In the genomic region with DNA sequence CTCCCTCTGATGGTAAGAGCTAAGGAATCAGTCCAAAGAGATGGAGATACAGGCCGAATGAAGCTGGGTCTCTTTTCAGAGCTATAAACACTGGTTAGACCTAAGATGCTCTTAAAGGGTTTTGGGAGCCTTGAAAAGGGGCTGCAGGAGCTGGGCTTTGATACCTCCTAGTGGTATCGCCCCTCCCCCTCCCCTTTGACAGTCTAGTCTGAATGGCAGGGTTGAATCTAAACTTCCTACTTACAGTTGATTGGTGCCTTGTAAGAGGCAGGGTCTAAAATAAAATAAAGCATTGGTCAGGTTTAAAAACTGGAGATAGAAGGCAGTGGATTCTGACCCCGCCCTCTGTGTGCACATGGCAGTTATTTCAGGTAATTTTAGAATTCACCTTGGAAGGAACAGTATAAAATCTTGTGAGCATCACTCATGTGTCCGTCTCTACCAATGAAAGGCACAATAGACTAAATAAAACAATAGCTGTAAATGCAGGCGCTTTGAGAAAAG, we compare ENCODE assay signal across 8 mouse cellular contexts. TPM values are rescaled to one million over a fixed set of nuclear protein-coding genes. Genes with fewer than 3 reads are reported as not detected.
DNase-seq lines count a peak whose midpoint lies in the region; ATAC-seq and TF ChIP-seq lines count a peak whose summit lies in the region.

No protein-coding gene starts in this region.

- no peak for DNase-seq in heart, postnatal 36 days
- peak; percentile 74 for DNase-seq in CD4-positive, CD25-positive, alpha-beta regulatory T cell, adult 2 months (ENCODE audit: low read depth, low spot score)
- peak; percentile 48 for DNase-seq in c-Kit-positive CD71-negative TER-119-negative erythroid progenitor cells, embryonic 14.5 days (ENCODE audit: low read depth)
- DNase-seq in limb, embryonic 11.5 days (ENCODE audit: low spot score): peak; percentile 47
- DNase-seq in midbrain, postnatal 0 days (ENCODE audit: low spot score): peak; percentile 61

- peak overlapping the region; percentile 80 for H3K4me3 ChIP-seq in heart, embryonic 11.5 days (ENCODE audit: low read depth, low read length)
- H3K4me3 ChIP-seq in heart, embryonic 16.5 days (ENCODE audit: low read length): peak overlapping the region; percentile 93
- H3K4me3 ChIP-seq in limb, embryonic 11.5 days (ENCODE audit: low read depth, low read length): peak overlapping the region; percentile 48
- peak overlapping the region; percentile 54 for H3K4me3 ChIP-seq in midbrain, postnatal 0 days (ENCODE audit: low read depth, low read length)

- TF ChIP-seq CTCF in midbrain, postnatal 0 days (IDR thresholded peaks at IDR 0.05): no peak

- no peaks in the 10 kb centered on the region for H3K27me3 ChIP-seq in heart, embryonic 11.5 days (ENCODE audit: control insufficient read depth, insufficient read depth, low read length)
- no peaks in the 10 kb centered on the region for H3K27me3 ChIP-seq in heart, embryonic 16.5 days (ENCODE audit: control insufficient read depth, insufficient read depth, low read length)
- H3K27me3 ChIP-seq in limb, embryonic 11.5 days (ENCODE audit: control insufficient read depth, insufficient read depth, low read length): no peaks in the 10 kb centered on the region
- H3K27me3 ChIP-seq in midbrain, postnatal 0 days (ENCODE audit: insufficient read depth, low read length): no peaks in the 10 kb centered on the region

- no peaks in the 10 kb centered on the region for H3K9me3 ChIP-seq in heart, embryonic 11.5 days (replicated peaks; ENCODE audit: control insufficient read depth, low read length)
- H3K9me3 ChIP-seq in heart, embryonic 16.5 days (replicated peaks; ENCODE audit: control insufficient read depth, low read length): no peaks in the 10 kb centered on the region
- H3K9me3 ChIP-seq in limb, embryonic 11.5 days (ENCODE audit: control insufficient read depth, low read length): no peaks in the 10 kb centered on the region
- no peaks in the 10 kb centered on the region for H3K9me3 ChIP-seq in midbrain, postnatal 0 days (ENCODE audit: low read length)

- WGBS in heart, embryonic 11.5 days (ENCODE audit: insufficient replicate concordance): 16% methylated on average over 5 of the region's 5 CpGs
- WGBS in heart, embryonic 16.5 days: 11% methylated on average over 5 of the region's 5 CpGs
- WGBS in limb, embryonic 11.5 days: 13% methylated on average over 5 of the region's 5 CpGs
- 7% methylated on average over 5 of the region's 5 CpGs for WGBS in midbrain, postnatal 0 days

- H3K4me2 ChIP-seq in heart, embryonic 11.5 days: peak overlapping the region; percentile 82
- H3K4me2 ChIP-seq in heart, embryonic 16.5 days (ENCODE audit: low read depth, low read length): peak overlapping the region; percentile 94
- H3K4me2 ChIP-seq in limb, embryonic 11.5 days (ENCODE audit: low read depth, severe bottlenecking): peak overlapping the region; percentile 85
- peak overlapping the region; percentile 97 for H3K4me2 ChIP-seq in midbrain, postnatal 0 days (ENCODE audit: low read depth, low read length, poor library complexity, severe bottlenecking)

- peaks cover 2% of the 10 kb centered on the region; the same call in 1 of the 2 replicates for H3K4me1 ChIP-seq in heart, embryonic 11.5 days (ENCODE audit: control insufficient read depth, insufficient read depth, low read length)
- H3K4me1 ChIP-seq in heart, embryonic 16.5 days (ENCODE audit: control insufficient read depth, insufficient read depth, low read length): peaks cover 10% of the 10 kb centered on the region
- H3K4me1 ChIP-seq in limb, embryonic 11.5 days (ENCODE audit: control insufficient read depth, insufficient read depth, low read length): 0 out of 2 replicates have a peak, but pooled peaks cover 4% of the 10 kb centered on the region
- H3K4me1 ChIP-seq in midbrain, postnatal 0 days (ENCODE audit: insufficient read depth, low read length): no peaks in the 10 kb centered on the region

- peak overlapping the region; percentile 79 for H3K27ac ChIP-seq in heart, embryonic 11.5 days (ENCODE audit: low read depth, low read length)
- peak overlapping the region; percentile 92 for H3K27ac ChIP-seq in heart, embryonic 16.5 days (ENCODE audit: low read length)
- H3K27ac ChIP-seq in limb, embryonic 11.5 days (replicated peaks; ENCODE audit: low read depth, low read length): no peak overlapping the region
- 0 out of 2 replicates have a peak overlapping the region, but pooled peaks have one; percentile 48 for H3K27ac ChIP-seq in midbrain, postnatal 0 days (ENCODE audit: low read depth, low read length)

- H3K36me3 ChIP-seq in heart, embryonic 11.5 days (ENCODE audit: control insufficient read depth, insufficient read depth, low read length): no peaks in the 10 kb centered on the region
- no peaks in the 10 kb centered on the region for H3K36me3 ChIP-seq in heart, embryonic 16.5 days (ENCODE audit: control insufficient read depth, insufficient read depth)
- no peaks in the 10 kb centered on the region for H3K36me3 ChIP-seq in limb, embryonic 11.5 days (ENCODE audit: control insufficient read depth, insufficient read depth, low read length)
- H3K36me3 ChIP-seq in midbrain, postnatal 0 days (ENCODE audit: insufficient read depth, low read length): no peaks in the 10 kb centered on the region

- peak overlapping the region; percentile 88 for H3K9ac ChIP-seq in heart, embryonic 11.5 days (ENCODE audit: low read depth, low read length)
- peak overlapping the region; percentile 89 for H3K9ac ChIP-seq in heart, embryonic 16.5 days (ENCODE audit: low read length)
- peak overlapping the region; percentile 51 for H3K9ac ChIP-seq in limb, embryonic 11.5 days (ENCODE audit: low read length)
- H3K9ac ChIP-seq in midbrain, postnatal 0 days (replicated peaks; ENCODE audit: low read length, poor library complexity, severe bottlenecking): peak overlapping the region; percentile 53; the same call in 1 of the 2 replicates

- ATAC-seq in heart, embryonic 11.5 days (replicated peaks; ENCODE audit: insufficient number of reproducible peaks, low FRiP score, low TSS enrichment): no peak; the same call in 1 of the 2 replicates
- peak; percentile 28; the same call in 1 of the 2 replicates for ATAC-seq in heart, embryonic 16.5 days (replicated peaks; ENCODE audit: extremely low read depth, insufficient read depth, low FRiP score)
- peak; percentile 28; the same call in 1 of the 2 replicates for ATAC-seq in limb, embryonic 11.5 days (ENCODE audit: insufficient number of reproducible peaks, low FRiP score, low TSS enrichment, low read depth)
- peak; percentile 72; the same call in 1 of the 2 replicates for ATAC-seq in midbrain, postnatal 0 days (ENCODE audit: low FRiP score)
- no peak for ATAC-seq in erythroid progenitor cell, adult 5-6 weeks (replicated peaks; ENCODE audit: low FRiP score, poor library complexity, severe bottlenecking)

- intact Hi-C loops in heart, postnatal 36 days (cut with DNase I): no loop called here

RNA-seq across cellular contexts. Expression of gene Acsl5, which starts 2.8 kb away (rescaled TPM):
- 28.6 and 35.8 TPM in 2 replicates for polyA plus RNA-seq in heart, embryonic 11.5 days (2014; fragmentation: Nextera tagmentation; extraction: Ambion mirVana)
- 10 to 100 TPM; 11.8 to 12.0 TPM for total RNA-seq in heart, postnatal 36 days (2021)
- 34.1 and 37.0 TPM in 2 replicates for polyA plus RNA-seq in heart, embryonic 16.5 days (2015; fragmentation: Nextera tagmentation; extraction: Ambion mirVana)
- polyA plus RNA-seq in limb, embryonic 11.5 days (2014; fragmentation: Nextera tagmentation; extraction: Ambion mirVana): 19.0 and 19.8 TPM in 2 replicates
- 15.1 and 18.0 TPM in 2 replicates for total RNA-seq in midbrain, postnatal 0 days (2014; rRNA removed)
- polyA plus RNA-seq in midbrain, postnatal 0 days (2015; fragmentation: Nextera tagmentation; extraction: Ambion mirVana): 12.7 and 13.9 TPM in 2 replicates
- total RNA-seq in erythroid progenitor cell, adult 5-6 weeks (2015; ENCODE audit: low replicate concordance): 47.4 and 62.0 TPM in 2 replicates
- total RNA-seq in erythroid progenitor cell, adult 5-6 weeks (2017; ENCODE audit: low replicate concordance): 29.8 and 68.9 TPM in 2 replicates

RNA-seq across cellular contexts. Expression of gene Gucy2g, which starts 13.5 kb away (rescaled TPM):
- polyA plus RNA-seq in heart, embryonic 11.5 days (2014; fragmentation: Nextera tagmentation; extraction: Ambion mirVana): not detected in 2 replicates
- total RNA-seq in heart, postnatal 36 days (2021): under 1 TPM in 1 of 2 experiments, not detected in 1; 0.08 TPM
- polyA plus RNA-seq in heart, embryonic 16.5 days (2015; fragmentation: Nextera tagmentation; extraction: Ambion mirVana): not detected in 2 replicates
- not detected in 2 replicates for polyA plus RNA-seq in limb, embryonic 11.5 days (2014; fragmentation: Nextera tagmentation; extraction: Ambion mirVana)
- total RNA-seq in midbrain, postnatal 0 days (2014; rRNA removed): not detected in 2 replicates
- not detected in 2 replicates for polyA plus RNA-seq in midbrain, postnatal 0 days (2015; fragmentation: Nextera tagmentation; extraction: Ambion mirVana)
- total RNA-seq in erythroid progenitor cell, adult 5-6 weeks (2015; ENCODE audit: low replicate concordance): not detected in 2 replicates
- not detected in 2 replicates for total RNA-seq in erythroid progenitor cell, adult 5-6 weeks (2017; ENCODE audit: low replicate concordance)

Comparison
In these comparisons a context has a peak if more than half of its experiments do, and no peak if none do; other contexts are left out.
1. ATAC-seq: peak in heart, embryonic 16.5 days (single experiment), limb, embryonic 11.5 days (single experiment) and midbrain, postnatal 0 days (single experiment); none in heart, embryonic 11.5 days (single experiment) and erythroid progenitor cell, adult 5-6 weeks (single experiment).
2. DNase-seq: peak in CD4-positive, CD25-positive, alpha-beta regulatory T cell, adult 2 months (single experiment), c-Kit-positive CD71-negative TER-119-negative erythroid progenitor cells, embryonic 14.5 days (single experiment), limb, embryonic 11.5 days (single experiment) and midbrain, postnatal 0 days (single experiment); none in heart, postnatal 36 days (0 of 2).
3. Peak in every context shown above with its lines, with median percentiles within 50 percentile points of each other: H3K4me2 ChIP-seq, H3K4me3 ChIP-seq and H3K9ac ChIP-seq.